Mouse (Mus musculus): ENCODE measurements around the gene Adarb2.

- TF ChIP-seq CTCF (IDR thresholded peaks at IDR 0.05; ENCODE audit: low read depth) (no peak), EP300 (IDR thresholded peaks at IDR 0.05; ENCODE audit: low read depth) (no peak)
Measured at GRCm38 (mm10) chr13:8448192-8448879, 245.7 kb downstream of the Adarb2 start.
